Mouse (Mus musculus): ENCODE measurements around the gene Ank. TPM values are rescaled to one million over a fixed set of nuclear protein-coding genes. Genes with fewer than 3 reads are reported as not detected.

Gene Ank
- total and polyA plus RNA-seq, 3 experiments = 0.04 to 0.15 TPM; not detected in 1

DNA sequence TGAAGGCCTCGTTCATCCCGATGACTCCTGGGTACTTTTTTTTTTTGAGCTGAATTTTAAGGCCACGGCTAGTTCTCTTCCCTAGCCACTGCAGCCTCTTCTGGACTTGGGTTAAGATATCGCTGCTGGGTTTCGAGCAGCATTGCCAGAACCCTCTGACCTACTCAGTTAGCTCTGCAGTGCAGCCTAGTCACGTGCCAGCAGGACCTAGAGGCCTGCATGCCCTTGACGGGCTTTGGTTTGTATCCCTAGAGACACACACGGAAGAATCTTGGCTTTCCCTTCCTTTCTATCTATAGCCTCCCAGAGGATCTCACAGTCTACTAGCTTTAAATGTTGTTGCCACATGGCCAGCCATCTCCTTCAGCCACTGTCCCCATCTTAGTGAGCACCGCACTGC, 73.3 kb downstream of the Ank start:
- Histone ChIP-seq H3K9me3 (replicated peaks; ENCODE audit: insufficient read depth, low read length) (no peaks in the 10 kb centered on the region), H3K27me3 (ENCODE audit: control insufficient read depth in 1 of 2, insufficient read depth in 2 of 2, low read length in 2 of 2) (no peaks in the 10 kb centered on the region), H3K36me3 (ENCODE audit: control insufficient read depth in 1 of 2, insufficient read depth in 2 of 2, low read length in 2 of 2) (no peaks in the 10 kb centered on the region), H3K4me3 (ENCODE audit: control insufficient read depth in 1 of 2, insufficient read depth in 1 of 2, low read depth in 2 of 2, low read length in 2 of 2) (no peak overlapping the region), H3K9ac (ENCODE audit: control insufficient read depth, low read depth, low read length, poor library complexity, severe bottlenecking) (no peak overlapping the region), H3K79me2 (ENCODE audit: control insufficient read depth, insufficient read depth, low read length, poor library complexity) (no peaks in the 10 kb centered on the region), H3K4me1 (ENCODE audit: control insufficient read depth in 1 of 2, insufficient read depth in 2 of 2, low read length in 2 of 2) (no peaks in the 10 kb centered on the region), H3K27ac (ENCODE audit: control insufficient read depth, low read depth, low read length) (no peak overlapping the region)
- no peak for TF ChIP-seq CHD1 (IDR thresholded peaks at IDR 0.05; ENCODE audit: low read depth, low read length)
- TF ChIP-seq POLR2A (IDR thresholded peaks at IDR 0.05; ENCODE audit: control insufficient read depth in 1 of 2, insufficient read depth in 1 of 2, low read depth in 1 of 2, low read length in 2 of 2, poor library complexity in 1 of 2) = no peak
- TF ChIP-seq EP300 (IDR thresholded peaks at IDR 0.05; ENCODE audit: low read depth in 1 of 2, low read length in 2 of 2) = no peak
- TF ChIP-seq NRF1 (IDR thresholded peaks at IDR 0.05; ENCODE audit: insufficient read depth, low read depth, low read length, poor library complexity, severe bottlenecking) = no peak
- TF ChIP-seq BHLHE40 (IDR thresholded peaks at IDR 0.05; ENCODE audit: borderline replicate concordance, low read depth, low read length) = no peak
- TF ChIP-seq ZNF384 (IDR thresholded peaks at IDR 0.05; ENCODE audit: low read depth, low read length) = no peak
- no peak for TF ChIP-seq SIN3A (IDR thresholded peaks at IDR 0.05; ENCODE audit: low read length)
- no peak for TF ChIP-seq MYB (IDR thresholded peaks at IDR 0.05; ENCODE audit: low read depth, low read length)
- no peak for TF ChIP-seq ETS1 (IDR thresholded peaks at IDR 0.05; ENCODE audit: low read depth, low read length)
- TF ChIP-seq E2F4 (IDR thresholded peaks at IDR 0.05; ENCODE audit: borderline replicate concordance, low read depth, low read length) = no peak
- TF ChIP-seq MXI1 (IDR thresholded peaks at IDR 0.05; ENCODE audit: low read depth, low read length) = no peak
- TF ChIP-seq ELF1 (IDR thresholded peaks at IDR 0.05; ENCODE audit: low read depth, low read length) = no peak
- no peak for TF ChIP-seq TCF12 (IDR thresholded peaks at IDR 0.05; ENCODE audit: low read depth, low read length)
- no peak for TF ChIP-seq USF2 (IDR thresholded peaks at IDR 0.05; ENCODE audit: borderline replicate concordance in 1 of 2, insufficient read depth in 1 of 2, low read depth in 1 of 2, low read length in 2 of 2)
- no peak for TF ChIP-seq MEF2A (IDR thresholded peaks at IDR 0.05; ENCODE audit: extremely low read depth, insufficient replicate concordance, low read depth, low read length, poor library complexity, severe bottlenecking)
- no peak for DNase-seq (ENCODE audit: low read depth, low spot score)

DNA sequence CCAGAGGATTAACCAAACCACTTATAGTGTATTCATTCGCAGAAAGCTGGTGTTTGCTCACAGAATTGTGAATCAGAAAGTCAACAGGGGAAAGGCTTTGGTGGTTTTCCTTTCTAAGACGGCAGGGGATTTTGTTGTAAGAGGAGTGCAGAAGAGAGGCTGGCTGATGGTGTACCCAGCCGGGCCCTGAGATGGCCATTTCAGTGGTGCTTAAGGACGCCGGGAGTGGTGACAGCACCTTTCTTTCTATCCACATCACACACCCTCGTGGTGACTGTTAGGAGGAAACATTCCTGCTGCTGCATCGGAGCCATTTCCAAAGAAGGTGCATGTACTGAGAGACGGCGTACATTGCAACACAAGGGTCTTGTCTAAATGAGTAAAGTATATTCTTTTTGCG, 78.7 kb downstream of the Ank start:
- no peak for DNase-seq (ENCODE audit: low read depth, low spot score)
- Histone ChIP-seq H3K9ac (ENCODE audit: control insufficient read depth, low read depth, low read length, poor library complexity, severe bottlenecking) (no peak overlapping the region), H3K4me3 (ENCODE audit: control insufficient read depth in 1 of 2, insufficient read depth in 1 of 2, low read depth in 2 of 2, low read length in 2 of 2) (no peak overlapping the region), H3K9me3 (replicated peaks; ENCODE audit: insufficient read depth, low read length) (no peaks in the 10 kb centered on the region), H3K79me2 (ENCODE audit: control insufficient read depth, insufficient read depth, low read length, poor library complexity) (no peaks in the 10 kb centered on the region), H3K27me3 (ENCODE audit: control insufficient read depth in 1 of 2, insufficient read depth in 2 of 2, low read length in 2 of 2) (no peaks in the 10 kb centered on the region), H3K36me3 (ENCODE audit: control insufficient read depth in 1 of 2, insufficient read depth in 2 of 2, low read length in 2 of 2) (no peaks in the 10 kb centered on the region), H3K4me1 (ENCODE audit: control insufficient read depth in 1 of 2, insufficient read depth in 2 of 2, low read length in 2 of 2) (no peaks in the 10 kb centered on the region), H3K27ac (ENCODE audit: control insufficient read depth, low read depth, low read length) (no peak overlapping the region)
- no peak for TF ChIP-seq ZC3H11A (IDR thresholded peaks at IDR 0.05; ENCODE audit: low read depth, low read length)
- no peak for TF ChIP-seq POLR2AphosphoS5 (IDR thresholded peaks at IDR 0.05; ENCODE audit: borderline replicate concordance, low read depth, low read length)

Data from MEL (cell line).